ENCODE assay signal across 22 mouse cellular contexts in genomic region chr9:49667066-49667465, GRCm38 (mm10).
DNase-seq lines count a peak whose midpoint lies in the region; ATAC-seq and TF ChIP-seq lines count a peak whose summit lies in the region.
"Had no signal": no experiment of that assay in that cellular context is flagged by ENCODE, and none has a peak within 500 bp of the region (broad histone marks: within the 10 kb centered on the region; RNA-seq: fewer than 3 reads in every experiment).

No protein-coding gene starts in this region.

- no peaks in the 10 kb centered on the region for H3K36me3 ChIP-seq in hindbrain, postnatal 0 days (ENCODE audit: insufficient read depth, low read length)
- H3K36me3 ChIP-seq in hindbrain, embryonic 14.5 days (replicated peaks; ENCODE audit: control insufficient read depth, insufficient read depth), result no peaks in the 10 kb centered on the region; the same call in 1 of the 2 replicates
- no peaks in the 10 kb centered on the region for H3K36me3 ChIP-seq in lung, embryonic 14.5 days (ENCODE audit: insufficient read depth)
- no peaks in the 10 kb centered on the region for H3K36me3 ChIP-seq in E14TG2a.4 (ENCODE audit: insufficient read depth, low read length)
- H3K36me3 ChIP-seq: embryonic facial prominence, embryonic 15.5 days; forebrain, embryonic 10.5 days; heart, embryonic 10.5 days had no signal

- ATAC-seq in hindbrain, postnatal 0 days, result no peak
- no peak for ATAC-seq in hindbrain, embryonic 14.5 days (ENCODE audit: low FRiP score)
- no peak for ATAC-seq in lung, embryonic 14.5 days (ENCODE audit: insufficient read depth)
- ATAC-seq: forebrain, embryonic 14.5 days; intestine, embryonic 16.5 days had no signal

- no peak overlapping the region for H3K9ac ChIP-seq in hindbrain, postnatal 0 days (replicated peaks; ENCODE audit: low read length)
- no peak overlapping the region for H3K9ac ChIP-seq in hindbrain, embryonic 14.5 days
- H3K9ac ChIP-seq in lung, embryonic 14.5 days, result no peak overlapping the region
- H3K9ac ChIP-seq: embryonic facial prominence, embryonic 15.5 days; hindbrain, embryonic 13.5 days had no signal

- no peak for DNase-seq in hindbrain, postnatal 0 days (ENCODE audit: low spot score)
- DNase-seq in hindbrain, embryonic 14.5 days (ENCODE audit: low spot score), result no peak
- DNase-seq in lung, embryonic 14.5 days, result no peak
- DNase-seq in lung, adult 2 months, result no peak
- peak; percentile 49 for DNase-seq in R1 (ENCODE audit: low read depth, low spot score)
- DNase-seq in urinary bladder, postnatal 14 days (ENCODE audit: low spot score), result no peak
- no peak for DNase-seq in cerebellum, adult 2 months
- DNase-seq: adrenal gland, adult 2 months; adrenal gland, postnatal 25 days; cerebellum, adult 18-20 months; cerebellum, postnatal 10 days; gastrocnemius, postnatal 36 days; heart, adult 18-20 months; heart, postnatal 10 days had no signal

- peaks cover 9% of the 10 kb centered on the region; the same call in 1 of the 2 replicates for H3K4me1 ChIP-seq in hindbrain, postnatal 0 days (ENCODE audit: insufficient read depth, low read length)
- peaks cover 10% of the 10 kb centered on the region; the same call in 1 of the 2 replicates for H3K4me1 ChIP-seq in hindbrain, embryonic 14.5 days (replicated peaks; ENCODE audit: control insufficient read depth, insufficient read depth, low read length)
- no peaks in the 10 kb centered on the region for H3K4me1 ChIP-seq in lung, embryonic 14.5 days (ENCODE audit: insufficient read depth)
- H3K4me1 ChIP-seq in lung, adult 2 months (ENCODE audit: control insufficient read depth, insufficient read depth, low read length), result no peaks in the 10 kb centered on the region
- H3K4me1 ChIP-seq in E14TG2a.4 (replicated peaks; ENCODE audit: low read depth, low read length), result peaks cover 10% of the 10 kb centered on the region
- H3K4me1 ChIP-seq in cerebellum, adult 2 months (ENCODE audit: control insufficient read depth, insufficient read depth, low read length), result peaks cover 7% of the 10 kb centered on the region
- H3K4me1 ChIP-seq: forebrain, embryonic 10.5 days; heart, embryonic 10.5 days had no signal

- no peak overlapping the region for H3K4me3 ChIP-seq in hindbrain, postnatal 0 days (ENCODE audit: low read length)
- H3K4me3 ChIP-seq in hindbrain, embryonic 14.5 days (replicated peaks; ENCODE audit: low read length), result no peak overlapping the region
- no peak overlapping the region for H3K4me3 ChIP-seq in lung, embryonic 14.5 days (ENCODE audit: low read depth, low read length)
- H3K4me3 ChIP-seq in lung, adult 2 months (replicated peaks; ENCODE audit: extremely low read depth, low read depth, low read length), result no peak overlapping the region
- no peak overlapping the region for H3K4me3 ChIP-seq in E14TG2a.4 (replicated peaks; ENCODE audit: low read length)
- H3K4me3 ChIP-seq in cerebellum, adult 2 months (replicated peaks; ENCODE audit: insufficient read depth, low read depth, low read length), result no peak overlapping the region
- H3K4me3 ChIP-seq: embryonic facial prominence, embryonic 15.5 days; erythroblast, embryonic 14.5 days; forebrain, embryonic 10.5 days; heart, embryonic 10.5 days; hindbrain, embryonic 13.5 days had no signal

- H3K4me2 ChIP-seq in hindbrain, postnatal 0 days (ENCODE audit: low read depth, low read length), result no peak overlapping the region
- no peak overlapping the region for H3K4me2 ChIP-seq in hindbrain, embryonic 14.5 days (replicated peaks)
- H3K4me2 ChIP-seq in lung, embryonic 14.5 days, result no peak overlapping the region
- H3K4me2 ChIP-seq: embryonic facial prominence, embryonic 15.5 days; hindbrain, embryonic 13.5 days had no signal

- no peak overlapping the region for H3K27ac ChIP-seq in hindbrain, postnatal 0 days
- no peak overlapping the region for H3K27ac ChIP-seq in hindbrain, embryonic 14.5 days
- no peak overlapping the region for H3K27ac ChIP-seq in lung, embryonic 14.5 days (ENCODE audit: low read depth)
- no peak overlapping the region for H3K27ac ChIP-seq in cerebellum, adult 2 months (ENCODE audit: insufficient read depth, low read length)
- H3K27ac ChIP-seq: embryonic facial prominence, embryonic 15.5 days; forebrain, embryonic 10.5 days; heart, embryonic 10.5 days; hindbrain, embryonic 13.5 days had no signal

- no peaks in the 10 kb centered on the region for H3K27me3 ChIP-seq in hindbrain, postnatal 0 days (ENCODE audit: insufficient read depth, low read length)
- H3K27me3 ChIP-seq in hindbrain, embryonic 14.5 days (ENCODE audit: control insufficient read depth, insufficient read depth, low read length), result no peaks in the 10 kb centered on the region
- no peaks in the 10 kb centered on the region for H3K27me3 ChIP-seq in lung, embryonic 14.5 days (ENCODE audit: insufficient read depth, low read length)
- H3K27me3 ChIP-seq in E14TG2a.4 (ENCODE audit: insufficient read depth, low read length), result no peaks in the 10 kb centered on the region
- H3K27me3 ChIP-seq in cerebellum, adult 2 months (ENCODE audit: control insufficient read depth, insufficient read depth, low read length), result no peaks in the 10 kb centered on the region
- H3K27me3 ChIP-seq: embryonic facial prominence, embryonic 15.5 days; hindbrain, embryonic 13.5 days had no signal

- H3K9me3 ChIP-seq in hindbrain, postnatal 0 days (ENCODE audit: low read length), result no peaks in the 10 kb centered on the region
- no peaks in the 10 kb centered on the region for H3K9me3 ChIP-seq in hindbrain, embryonic 14.5 days (ENCODE audit: control insufficient read depth, low read length)
- H3K9me3 ChIP-seq in lung, embryonic 14.5 days (ENCODE audit: low read depth, low read length), result no peaks in the 10 kb centered on the region
- no peaks in the 10 kb centered on the region for H3K9me3 ChIP-seq in E14TG2a.4 (ENCODE audit: low read length)
- H3K9me3 ChIP-seq: embryonic facial prominence, embryonic 15.5 days; forebrain, embryonic 10.5 days; heart, embryonic 10.5 days; hindbrain, embryonic 13.5 days had no signal

- peak; percentile 28 for TF ChIP-seq CTCF in hindbrain, postnatal 0 days (IDR thresholded peaks at IDR 0.05; ENCODE audit: low read depth)
- 0 out of 2 replicates have a peak, but pooled peaks have one; percentile 15 for TF ChIP-seq CTCF in lung, embryonic 14.5 days (IDR thresholded peaks at IDR 0.05; ENCODE audit: low read depth)
- TF ChIP-seq CTCF in lung, adult 2 months (IDR thresholded peaks at IDR 0.05; ENCODE audit: insufficient read depth, low read length), result no peak
- peak; percentile 40 for TF ChIP-seq CTCF in E14TG2a.4 (conservative IDR thresholded peaks at IDR 0.05; ENCODE audit: low read length)
- no peak for TF ChIP-seq CTCF in cerebellum, adult 2 months (IDR thresholded peaks at IDR 0.05; ENCODE audit: borderline replicate concordance, insufficient read depth, low read depth, low read length)

- TF ChIP-seq POLR2A in lung, adult 2 months (IDR thresholded peaks at IDR 0.05; ENCODE audit: borderline replicate concordance, extremely low read depth, low read depth, low read length), result no peak
- no peak for TF ChIP-seq POLR2A in cerebellum, adult 2 months (IDR thresholded peaks at IDR 0.05; ENCODE audit: borderline replicate concordance, insufficient read depth, low read length)

Comparison
In these comparisons a context has a peak if more than half of its experiments do, and no peak if none do; other contexts are left out.
1. CTCF ChIP-seq: peak in hindbrain, postnatal 0 days (single experiment), lung, embryonic 14.5 days (single experiment) and E14TG2a.4 (single experiment); none in lung, adult 2 months (single experiment) and cerebellum, adult 2 months (single experiment).